Mouse (Mus musculus): Measurements from ENCODE around the gene Slc45a3.

GRCm38 (mm10) chr1:131942621-131943590 is 19.9 kb upstream of the Slc45a3 start:
- TF ChIP-seq CTCF (IDR thresholded peaks at IDR 0.05; ENCODE audit: low read depth), result no peak
- TF ChIP-seq EP300 (IDR thresholded peaks at IDR 0.05; ENCODE audit: low read depth), result no peak
